Mouse (Mus musculus) neural tube, embryonic 12.5 days (tissue): ENCODE measurements around the gene Unk. TPM values are rescaled to one million over a fixed set of nuclear protein-coding genes. Genes with fewer than 3 reads are reported as not detected.
"Not testable (repeated sequence)": the region's sequence is repeated elsewhere in the genome, so short reads cannot be mapped to it uniquely, and the experiment has no call there.

Source experiments
- ATAC-seq: fragments of 200-750 bp; cut with Nextera tagmentation; 2 replicates; pipeline ENCODE4 v1.8.0; 2017; ENCODE audit warnings: low read depth, mild to moderate bottlenecking, moderate TSS enrichment, moderate library complexity; ENCODE audit not compliant: low FRiP score
- H3K27ac ChIP-seq: fragments of 300-500 bp; sonication (generic); 2 replicates; pipeline ENCODE4 v1.5.1; 2016
- H3K27me3 ChIP-seq: fragments of 300-500 bp; sonication (generic); replicated peaks from 2 replicates; pipeline ENCODE4 v1.6.1; 2016; ENCODE audit warnings: mild to moderate bottlenecking
- H3K36me3 ChIP-seq: fragments of 300-500 bp; sonication (generic); 2 replicates; pipeline ENCODE4 v1.6.1; 2016; ENCODE audit warnings: mild to moderate bottlenecking
- H3K4me1 ChIP-seq: fragments of 300-500 bp; sonication (generic); 2 replicates; pipeline ENCODE4 v1.6.1; 2016
- H3K4me2 ChIP-seq: fragments of 300-500 bp; sonication (generic); replicated peaks from 2 replicates; pipeline ENCODE4 v1.6.1; 2016; ENCODE audit warnings: mild to moderate bottlenecking
- H3K4me3 ChIP-seq: fragments of 300-500 bp; sonication (generic); 2 replicates; pipeline ENCODE4 v1.5.1; 2016
- H3K9ac ChIP-seq: fragments of 300-500 bp; sonication (generic); 2 replicates; pipeline ENCODE4 v1.6.1; 2016; ENCODE audit warnings: mild to moderate bottlenecking
- H3K9me3 ChIP-seq: fragments of 300-500 bp; sonication (generic); 2 replicates; pipeline ENCODE4 v1.6.1; 2016; ENCODE audit warnings: mild to moderate bottlenecking
- WGBS: fragments of 180-500 bp; shearing (Covaris S2); methylation state at CpG from one replicate; pipeline ENCODE4 v1.1.7; 2016; 5-methylcytosine and 5-hydroxymethylcytosine counted together
- polyA plus RNA-seq: library from polyadenylated mRNA; unstranded; fragments of >200 nt; fragmentation: Nextera tagmentation; extraction: Ambion mirVana; gene quantifications from 2 replicates; pipeline ENCODE4 v1.2.1, GENCODE M21; 2016

Unk gene
- polyA plus RNA-seq, 1 experiment from 2014 or later = 47.9 TPM

DNA sequence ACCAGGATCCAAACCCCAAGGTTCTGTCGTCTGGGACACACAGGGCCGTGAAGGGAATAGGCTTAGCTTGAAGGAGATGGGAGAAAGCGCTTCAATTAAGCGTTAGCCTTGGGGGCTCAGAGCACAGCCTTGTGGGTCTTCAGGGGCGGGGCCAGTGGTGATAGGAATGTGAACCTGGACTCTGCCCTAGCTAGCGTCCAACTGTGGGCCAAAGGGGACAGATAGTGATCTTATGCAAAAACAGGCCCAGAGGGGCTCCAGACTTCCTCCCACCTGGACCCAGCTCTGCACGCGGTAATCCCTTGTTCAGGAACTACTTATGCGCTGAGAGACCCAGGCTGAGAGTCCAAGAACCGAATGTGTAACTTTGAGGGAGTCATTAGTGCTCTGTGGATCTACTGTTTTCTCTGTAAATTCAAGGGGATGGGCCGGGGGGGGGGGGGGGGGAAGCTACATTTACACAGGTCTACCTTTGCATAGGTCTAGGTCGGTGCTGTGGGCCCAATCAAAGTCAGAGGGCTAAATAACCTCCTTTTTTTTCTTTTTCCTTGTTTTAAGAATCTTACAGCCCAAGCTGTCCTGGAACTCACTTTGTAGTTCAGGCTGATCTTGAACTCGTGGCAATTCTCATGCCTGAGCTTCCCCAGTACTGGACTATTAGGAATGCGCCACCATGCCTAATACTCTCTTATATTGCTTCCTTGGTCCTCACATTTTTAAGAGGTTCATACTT lies 18.4 kb upstream of the Unk start:
- H3K9me3 ChIP-seq = no peaks in the 10 kb centered on the region
- H3K4me3 ChIP-seq = peak overlapping the region; percentile 57
- ATAC-seq = no peak; the same call in 1 of the 2 replicates
- WGBS = 28% methylated on average over 14 of the region's 14 CpGs
- peaks cover 9% of the 10 kb centered on the region; the same call in 1 of the 2 replicates for H3K36me3 ChIP-seq
- no peak overlapping the region; the same call in 1 of the 2 replicates for H3K27ac ChIP-seq
- 0 out of 2 replicates have a peak, but pooled peaks cover 18% of the 10 kb centered on the region for H3K4me1 ChIP-seq
- peak overlapping the region; percentile 81 for H3K4me2 ChIP-seq
- peak overlapping the region; percentile 69 for H3K9ac ChIP-seq
- 0 out of 2 replicates have a peak, but pooled peaks cover 4% of the 10 kb centered on the region for H3K27me3 ChIP-seq

DNA sequence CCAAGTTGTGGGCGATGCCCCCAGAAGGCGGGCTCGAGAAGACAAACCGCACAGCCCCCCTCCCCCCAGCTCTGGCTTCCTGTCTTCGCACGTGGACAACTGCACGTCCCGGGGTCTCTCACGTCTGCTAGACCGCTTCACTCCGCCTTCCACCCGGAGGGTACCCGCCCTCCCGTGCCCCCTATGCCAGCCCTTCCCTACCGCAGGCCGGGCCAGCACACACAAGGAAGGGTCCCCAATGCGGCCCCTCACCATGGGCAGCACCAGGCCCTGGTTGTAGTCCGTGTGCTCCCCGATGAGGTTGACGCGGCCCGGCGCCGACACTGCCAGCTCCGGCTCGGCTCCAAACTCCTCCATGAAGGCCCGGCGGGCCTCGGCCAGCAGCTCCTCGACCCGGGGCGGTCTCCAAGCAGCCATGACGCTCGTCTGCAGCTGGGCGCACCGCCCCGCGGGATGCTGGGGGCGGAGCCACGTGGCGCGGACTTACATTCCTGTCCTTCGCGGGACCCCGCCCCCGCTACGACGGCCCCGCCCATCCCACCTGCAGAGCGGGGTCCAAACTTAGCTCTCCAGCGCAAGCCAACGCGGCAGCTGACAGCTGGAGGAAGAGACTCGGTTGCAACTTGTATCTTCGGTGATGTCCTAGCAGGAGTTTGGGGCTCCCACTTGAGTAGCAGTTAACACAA lies 17.7 kb upstream of the Unk start, which contains the start of gene Galk1:
Galk1 (minus strand) TSS at position 458 of the 686 bp plus-strand sequence.
- H3K27me3 ChIP-seq = 0 out of 2 replicates have a peak, but pooled peaks cover 4% of the 10 kb centered on the region
- peaks cover 9% of the 10 kb centered on the region; the same call in 1 of the 2 replicates for H3K36me3 ChIP-seq
- no peaks in the 10 kb centered on the region for H3K9me3 ChIP-seq
- H3K4me2 ChIP-seq = peak within 1 kb of the TSS; percentile 81
- peak within 1 kb of the TSS; percentile 27; the same call in 1 of the 2 replicates for H3K27ac ChIP-seq
- H3K4me1 ChIP-seq = 0 out of 2 replicates have a peak, but pooled peaks cover 18% of the 10 kb centered on the region
- H3K4me3 ChIP-seq = peak within 1 kb of the TSS; percentile 57
- peak within 1 kb of the TSS; percentile 69 for H3K9ac ChIP-seq
- ATAC-seq = peak; percentile 78
- WGBS = under 1% methylated on average over 55 of the region's 55 CpGs

DNA sequence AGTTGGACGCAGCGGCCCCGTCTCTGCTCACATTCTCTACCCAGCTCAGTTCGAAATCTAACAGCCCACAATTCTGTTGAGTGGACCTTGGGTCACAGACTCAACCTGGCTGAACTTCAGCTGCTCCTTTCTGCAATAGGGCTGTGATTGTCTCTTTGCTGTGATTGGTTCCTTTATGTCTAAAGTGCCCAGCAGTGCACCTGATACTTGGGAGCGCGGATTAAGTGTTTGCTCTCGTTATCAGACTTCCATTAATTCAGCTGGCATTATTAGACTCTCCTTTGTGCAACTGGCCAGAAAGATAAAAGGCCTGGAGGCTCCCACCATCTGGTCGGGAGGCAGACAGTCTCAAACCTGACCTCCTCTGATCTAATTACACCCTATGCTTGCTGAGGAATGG lies 15.3 kb upstream of the Unk start:
- H3K4me3 ChIP-seq = no peak overlapping the region
- no peak for ATAC-seq
- no peaks in the 10 kb centered on the region for H3K27me3 ChIP-seq

DNA sequence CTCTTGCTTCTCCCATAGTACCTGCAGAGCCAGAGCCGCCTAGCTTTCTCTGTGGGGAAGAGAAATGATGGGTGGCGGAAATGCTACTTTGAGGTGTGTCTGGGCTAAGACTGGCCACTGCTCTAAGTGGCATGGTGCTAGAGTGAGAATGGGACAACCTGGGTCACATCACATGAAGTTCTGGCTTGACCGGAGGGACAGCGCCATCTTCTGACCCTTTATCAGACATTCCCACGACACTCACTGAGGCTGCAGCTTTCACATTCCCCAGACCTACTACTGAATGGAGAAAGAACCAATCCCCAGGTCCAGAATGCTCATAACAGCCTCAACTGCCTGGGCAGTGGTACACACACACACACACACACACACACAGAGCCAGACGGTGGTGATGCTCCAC lies 12.0 kb upstream of the Unk start:
- no peak overlapping the region for H3K27ac ChIP-seq
- no peak for ATAC-seq

More for the DNA sequence above, 15.3 kb upstream of the Unk start:
- 71% methylated on average over 8 of the region's 8 CpGs for WGBS
- Histone ChIP-seq H3K36me3 (no peaks in the 10 kb centered on the region), H3K9ac (no peak overlapping the region), H3K4me1 (0 out of 2 replicates have a peak, but pooled peaks cover 18% of the 10 kb centered on the region), H3K4me2 (no peak overlapping the region), H3K9me3 (no peaks in the 10 kb centered on the region), H3K27ac (no peak overlapping the region)

DNA sequence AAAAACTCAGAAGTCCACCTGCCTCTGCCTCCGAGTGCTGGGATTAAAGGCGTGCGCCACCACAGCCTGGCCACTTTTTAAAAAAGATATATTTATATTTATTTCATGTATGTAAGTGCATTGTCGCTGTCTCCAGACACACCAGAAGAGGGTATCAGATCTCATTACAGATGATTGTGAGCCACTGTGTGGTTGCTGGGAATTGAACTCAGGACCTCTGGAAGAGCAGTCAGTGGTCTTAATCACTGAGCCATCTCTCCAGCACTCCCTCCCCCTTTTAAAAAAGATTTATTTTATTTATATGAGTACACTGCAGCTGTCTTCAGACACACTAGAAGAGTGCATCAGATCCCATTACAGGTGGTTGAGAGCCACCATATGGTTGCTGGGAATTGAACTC lies 11.3 kb upstream of the Unk start:
- not testable (repeated sequence) for H3K9me3 ChIP-seq, H3K27ac ChIP-seq, ATAC-seq, H3K4me3 ChIP-seq, H3K27me3 ChIP-seq, H3K4me1 ChIP-seq, H3K9ac ChIP-seq, H3K4me2 ChIP-seq
- 92% methylated on average over 4 of the region's 4 CpGs for WGBS
- peaks cover 10% of the 10 kb centered on the region; the same call in 1 of the 2 replicates for H3K36me3 ChIP-seq

More for the DNA sequence above, 12.0 kb upstream of the Unk start:
- Histone ChIP-seq H3K9me3 (no peaks in the 10 kb centered on the region), H3K4me1 (0 out of 2 replicates have a peak, but pooled peaks cover 5% of the 10 kb centered on the region), H3K4me3 (no peak overlapping the region), H3K4me2 (no peak overlapping the region), H3K9ac (no peak overlapping the region), H3K36me3 (peaks cover 10% of the 10 kb centered on the region; the same call in 1 of the 2 replicates), H3K27me3 (no peaks in the 10 kb centered on the region)
- 30% methylated on average over 6 of the region's 6 CpGs for WGBS

DNA sequence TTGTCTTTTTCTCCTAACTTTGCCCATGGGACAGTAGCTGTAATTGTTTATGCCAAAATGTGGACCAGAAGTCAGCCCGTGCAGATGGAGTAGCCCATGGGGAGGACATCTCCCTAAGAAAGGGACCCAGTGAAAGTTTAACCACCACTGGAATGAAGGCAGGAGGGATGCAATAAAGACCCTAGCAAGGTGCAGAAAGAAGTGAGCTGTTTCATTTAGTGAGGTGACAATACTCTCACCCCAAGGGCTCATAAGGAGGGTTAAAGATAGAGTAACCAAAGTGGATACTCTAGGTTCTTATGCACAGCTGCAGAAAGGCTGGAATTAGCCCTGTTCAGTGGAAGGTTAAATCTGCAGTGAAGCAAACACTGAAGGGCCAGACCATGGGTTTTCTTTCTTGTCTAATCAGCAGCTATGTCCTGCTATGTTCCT lies 10.7 kb upstream of the Unk start:
- no peak for ATAC-seq

DNA sequence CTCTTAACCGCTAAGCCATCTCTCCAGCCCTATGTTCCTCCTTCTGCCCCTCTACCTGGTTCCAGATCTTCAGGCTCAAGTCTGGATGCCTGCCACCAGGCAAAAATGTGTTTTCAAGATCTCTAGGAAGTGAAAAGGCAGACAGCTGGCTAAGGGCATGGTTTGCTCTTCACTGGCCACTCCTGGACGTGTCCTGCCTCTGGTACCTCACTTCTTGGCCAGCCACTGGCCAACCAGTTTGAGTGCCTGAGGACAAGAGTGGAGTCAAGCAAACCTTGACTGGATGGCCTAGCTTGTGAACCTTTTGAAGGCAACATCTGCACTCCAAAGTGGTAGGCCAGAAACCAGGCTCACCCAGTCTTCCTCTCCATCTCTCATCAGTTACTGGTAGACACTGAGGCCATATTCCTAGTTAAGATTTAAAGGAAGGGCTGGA lies 10.1 kb upstream of the Unk start:
- Histone ChIP-seq H3K4me1 (0 out of 2 replicates have a peak, but pooled peaks cover 4% of the 10 kb centered on the region), H3K4me3 (no peak overlapping the region), H3K27me3 (no peaks in the 10 kb centered on the region), H3K4me2 (no peak overlapping the region), H3K9me3 (no peaks in the 10 kb centered on the region), H3K36me3 (peaks cover 10% of the 10 kb centered on the region; the same call in 1 of the 2 replicates), H3K27ac (no peak overlapping the region), H3K9ac (no peak overlapping the region)
- WGBS = 77% methylated on average over 2 of the region's 2 CpGs
- ATAC-seq = no peak

More for the DNA sequence above, 10.7 kb upstream of the Unk start:
- Histone ChIP-seq H3K4me2 (no peak overlapping the region), H3K4me1 (0 out of 2 replicates have a peak, but pooled peaks cover 4% of the 10 kb centered on the region), H3K36me3 (peaks cover 10% of the 10 kb centered on the region; the same call in 1 of the 2 replicates), H3K27ac (no peak overlapping the region), H3K9me3 (no peaks in the 10 kb centered on the region), H3K9ac (no peak overlapping the region), H3K4me3 (no peak overlapping the region), H3K27me3 (no peaks in the 10 kb centered on the region)
- 38% methylated on average over 1 of the region's 1 CpGs for WGBS

DNA sequence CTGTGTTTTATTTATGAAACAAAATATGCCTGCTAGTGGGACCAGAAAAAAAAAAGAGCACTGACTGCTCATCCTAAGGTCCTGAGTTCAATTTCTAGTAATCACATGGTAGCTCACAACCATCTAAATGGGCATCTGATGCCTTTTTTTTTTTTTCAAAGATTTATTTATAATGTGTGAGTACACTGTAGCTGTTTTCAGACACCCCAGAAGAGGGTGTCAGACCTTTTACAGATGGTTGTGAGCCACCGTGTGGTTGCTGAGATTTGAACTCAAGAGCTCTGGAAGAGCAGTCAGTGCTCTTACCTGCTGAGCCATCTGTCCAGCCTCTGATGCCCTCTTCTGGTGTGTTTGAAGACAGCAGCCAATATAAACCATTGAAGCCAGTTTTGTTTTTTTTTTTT lies 9.6 kb upstream of the Unk start:
- Histone ChIP-seq H3K4me1 (0 out of 2 replicates have a peak, but pooled peaks cover 4% of the 10 kb centered on the region), H3K27me3 (no peaks in the 10 kb centered on the region), H3K36me3 (peaks cover 10% of the 10 kb centered on the region; the same call in 1 of the 2 replicates), H3K4me2 (no peak overlapping the region), H3K9me3 (no peaks in the 10 kb centered on the region), H3K9ac (no peak overlapping the region), H3K4me3 (no peak overlapping the region), H3K27ac (no peak overlapping the region)
- ATAC-seq = no peak
- WGBS = 64% methylated on average over 1 of the region's 1 CpGs

DNA sequence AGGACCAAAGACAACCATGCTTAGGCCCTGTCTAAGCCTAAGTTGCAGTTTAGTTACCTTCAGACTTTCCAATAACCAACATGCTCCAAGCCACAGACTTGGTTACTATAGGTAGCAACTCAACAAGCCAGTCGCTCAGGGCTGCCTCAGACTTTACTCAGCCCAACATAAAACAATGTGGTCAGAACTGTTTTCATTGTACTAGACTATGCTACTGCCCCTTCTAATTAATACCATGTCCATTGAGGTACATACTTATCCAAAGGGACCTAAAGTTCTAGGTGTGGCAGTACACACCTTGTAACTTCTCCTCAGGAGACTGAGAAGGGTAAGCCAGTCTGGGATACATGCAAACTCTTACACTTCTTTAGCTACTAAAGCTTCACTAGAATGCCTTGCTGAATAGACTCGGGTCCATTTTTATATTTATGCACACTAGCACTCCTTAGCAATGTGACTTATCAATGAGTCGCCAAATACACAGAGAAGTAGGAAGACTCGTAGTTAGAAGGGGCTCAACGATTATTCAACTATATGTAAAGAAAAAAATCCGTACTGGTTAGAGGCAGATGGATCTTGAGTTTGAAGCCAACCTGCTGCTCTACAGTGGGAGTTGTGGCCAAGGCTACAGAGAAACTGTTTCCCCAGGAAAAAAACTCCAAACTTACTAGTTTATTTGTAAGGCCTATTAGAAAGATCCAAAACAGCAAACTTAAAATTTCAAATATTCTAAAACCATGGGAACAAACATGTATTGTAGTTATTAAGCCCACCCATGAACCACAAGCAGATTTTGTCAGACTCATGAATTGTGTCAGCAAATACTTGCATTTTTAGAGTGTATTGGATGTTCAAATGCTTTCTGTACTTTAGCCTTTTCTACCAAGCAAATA lies 8.5 kb upstream of the Unk start:
- WGBS = 84% methylated on average over 6 of the region's 6 CpGs
- Histone ChIP-seq H3K9ac (no peak overlapping the region), H3K4me3 (no peak overlapping the region), H3K4me1 (0 out of 2 replicates have a peak, but pooled peaks cover 4% of the 10 kb centered on the region), H3K4me2 (peak overlapping the region; percentile 70), H3K36me3 (peaks cover 10% of the 10 kb centered on the region; the same call in 1 of the 2 replicates), H3K27ac (no peak overlapping the region), H3K27me3 (no peaks in the 10 kb centered on the region), H3K9me3 (no peaks in the 10 kb centered on the region)
- ATAC-seq = no peak

DNA sequence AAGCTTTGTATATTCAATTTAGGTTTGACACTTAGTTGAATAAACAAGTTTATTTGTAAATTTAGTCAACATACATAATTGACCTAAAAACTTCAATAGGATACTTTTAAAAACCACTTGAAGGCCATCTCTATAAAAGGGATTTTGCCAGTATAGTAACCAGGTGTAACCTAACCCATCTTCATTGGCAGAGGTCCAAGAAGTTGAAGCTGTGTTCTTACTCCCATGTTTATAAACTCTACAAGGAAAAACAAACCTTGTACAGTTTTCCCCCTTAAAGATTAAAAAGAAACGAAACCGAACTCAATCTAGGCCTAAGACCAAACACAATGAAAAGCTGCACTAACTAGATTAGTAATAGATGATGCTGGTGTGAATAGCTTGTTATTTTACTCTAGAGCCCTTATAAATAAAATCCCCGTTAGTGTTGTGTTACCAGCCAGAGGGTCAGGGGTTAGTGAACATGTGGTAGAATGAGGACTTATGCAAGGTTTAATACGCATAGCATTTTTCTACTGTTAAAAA lies 7.8 kb upstream of the Unk start:
- H3K27me3 ChIP-seq = no peaks in the 10 kb centered on the region
- ATAC-seq = no peak
- no peaks in the 10 kb centered on the region for H3K9me3 ChIP-seq
- H3K36me3 ChIP-seq = peaks cover 10% of the 10 kb centered on the region; the same call in 1 of the 2 replicates
- H3K27ac ChIP-seq = no peak overlapping the region
- H3K4me1 ChIP-seq = 0 out of 2 replicates have a peak, but pooled peaks cover 4% of the 10 kb centered on the region
- H3K9ac ChIP-seq = 0 out of 2 replicates have a peak overlapping the region, but pooled peaks have one; percentile 21
- H3K4me3 ChIP-seq = peak overlapping the region; percentile 34
- 81% methylated on average over 4 of the region's 4 CpGs for WGBS
- H3K4me2 ChIP-seq = peak overlapping the region; percentile 70
